Mouse (Mus musculus): Measurements from ENCODE around the gene Tuba1b.

The Tuba1b gene

DNA sequence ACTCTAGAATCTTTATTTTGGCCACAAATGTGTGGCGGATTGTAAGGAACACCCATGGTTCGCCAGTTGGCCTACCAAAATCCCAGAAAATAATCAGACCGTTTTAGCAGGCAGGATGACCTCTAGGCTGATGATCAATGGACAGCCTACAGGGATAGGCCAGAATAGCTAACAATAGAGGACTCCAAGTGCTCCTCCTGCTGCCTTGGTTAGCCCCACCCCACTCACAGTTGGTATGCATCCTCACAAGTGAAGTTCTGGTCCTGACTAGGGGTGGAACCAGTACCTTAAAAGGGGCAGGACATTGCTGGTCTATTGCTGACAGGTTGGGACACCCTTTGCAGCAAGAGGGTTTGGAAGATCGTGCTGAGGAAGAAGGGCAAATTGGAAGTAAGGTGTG is 41.3 kb downstream of the Tuba1b start:
- in situ Hi-C loops (cut with MboI; ENCODE audit: low sequenced_read_pairs) = no loop called here

DNA sequence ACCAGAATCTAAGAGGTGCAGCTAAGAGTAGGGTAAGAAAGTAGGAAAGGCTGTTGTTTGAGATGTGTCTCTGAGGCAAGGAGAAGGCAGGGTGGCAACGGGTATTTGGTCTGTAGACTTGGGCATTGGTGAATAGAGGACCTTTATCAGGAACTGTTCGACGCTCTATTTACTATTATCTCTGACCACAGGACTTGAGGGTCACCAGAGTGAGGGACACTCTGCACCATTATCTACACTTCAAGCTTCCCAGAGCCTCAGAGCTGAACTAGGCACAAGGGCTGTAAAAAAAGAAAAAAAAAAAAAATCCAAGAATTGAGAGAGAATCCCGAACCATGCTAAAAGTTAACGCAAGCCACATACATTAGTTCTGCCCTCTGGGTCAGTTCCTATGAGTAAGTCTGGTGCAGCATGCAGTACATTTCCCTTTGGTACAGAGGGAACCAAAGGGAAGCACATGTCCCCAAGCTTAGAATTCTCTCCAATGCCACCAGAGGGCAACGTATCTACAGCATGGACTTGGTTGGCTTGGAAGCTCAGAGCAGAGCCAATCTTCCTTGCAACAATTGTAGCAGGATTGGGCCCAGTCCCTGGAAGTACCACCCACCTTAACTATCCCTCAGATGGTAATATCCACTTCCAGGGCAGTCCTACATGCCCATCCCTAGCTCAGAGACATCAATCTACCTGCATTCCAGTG is 42.3 kb downstream of the Tuba1b start:
- in situ Hi-C loops (cut with MboI; ENCODE audit: low sequenced_read_pairs) = no loop called here

DNA sequence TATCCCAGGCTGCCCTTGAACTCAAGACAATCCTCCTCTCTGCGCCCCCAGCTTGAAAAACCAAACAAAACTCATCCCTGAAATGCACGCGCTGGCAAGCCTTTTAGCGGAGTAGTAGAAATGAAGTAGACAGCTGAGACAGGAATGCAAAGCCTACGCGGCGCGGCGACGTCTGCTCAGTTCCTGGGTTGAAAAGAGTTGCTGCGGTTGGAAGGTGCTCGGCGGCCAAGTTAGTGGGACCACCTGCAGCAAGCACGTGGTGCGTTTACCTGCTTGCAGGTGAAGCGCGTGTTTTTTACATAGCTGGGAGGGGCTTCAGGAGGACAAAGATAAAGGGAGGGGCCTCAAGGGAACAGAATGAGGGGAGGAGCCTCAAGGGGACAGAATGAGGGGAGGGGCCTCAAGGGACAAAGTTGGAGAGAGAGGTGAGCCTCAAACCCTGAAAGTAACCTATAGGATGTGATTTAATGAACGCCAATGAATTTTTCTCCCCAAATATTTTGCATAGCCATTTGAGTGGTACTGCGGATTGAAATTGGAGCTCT is 43.1 kb downstream of the Tuba1b start:
- in situ Hi-C loops (cut with MboI; ENCODE audit: low sequenced_read_pairs) = no loop called here

DNA sequence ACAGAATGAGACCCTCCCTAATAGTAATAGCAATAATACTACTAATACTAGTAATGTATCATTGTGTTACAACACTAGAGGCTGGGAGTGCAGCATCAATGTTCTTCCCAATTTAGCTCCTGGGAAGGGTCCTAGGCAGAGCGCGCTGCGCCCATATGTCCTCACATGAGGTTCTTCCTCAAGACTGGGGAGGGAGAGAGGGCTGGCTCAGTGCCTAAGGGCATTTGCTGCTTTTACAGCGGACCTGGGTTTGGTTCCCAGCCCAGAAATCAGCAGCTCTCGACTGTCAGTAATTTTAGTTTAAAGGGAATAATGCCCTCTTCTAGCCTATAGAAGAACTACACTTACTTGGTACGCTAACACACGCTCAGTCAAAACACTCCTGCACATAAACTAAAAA is 46.8 kb downstream of the Tuba1b start:
- in situ Hi-C loops (cut with MboI; ENCODE audit: low sequenced_read_pairs) = no loop called here

DNA sequence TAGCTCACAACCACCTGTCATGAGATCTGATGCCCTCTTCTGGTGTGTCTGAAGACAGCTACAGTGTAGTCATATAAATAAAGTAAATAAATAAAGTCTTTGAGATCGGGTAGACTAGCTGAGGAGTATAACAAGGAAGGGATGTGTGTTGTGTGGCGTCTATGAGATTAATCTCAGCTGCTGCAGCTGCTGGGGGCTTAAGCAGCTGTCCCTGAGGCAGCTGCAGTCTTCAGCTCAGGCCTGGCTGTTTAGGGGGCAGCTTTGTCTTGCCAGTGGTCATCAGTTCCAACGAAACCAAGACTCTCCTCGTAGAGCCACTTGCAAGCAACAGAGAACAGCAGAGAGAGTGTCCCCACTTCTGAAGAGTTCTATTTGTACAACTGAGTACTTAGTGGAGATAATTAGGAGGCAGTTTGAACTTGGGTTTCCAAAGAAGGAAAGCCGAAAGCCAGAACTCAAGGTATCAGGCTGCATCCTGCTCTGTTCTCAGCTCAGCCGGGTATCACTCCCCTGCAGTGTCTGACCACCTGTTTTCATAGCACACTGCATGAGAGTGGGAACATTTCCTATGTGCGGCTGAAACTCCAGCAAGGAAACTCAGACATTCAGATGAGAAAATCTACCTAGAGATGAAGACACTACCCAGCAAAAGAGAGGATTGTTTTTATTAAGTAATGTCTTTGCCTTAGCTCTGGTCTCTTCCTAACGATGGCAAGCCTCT is 47.5 kb downstream of the Tuba1b start:
- in situ Hi-C loops (cut with MboI; ENCODE audit: low sequenced_read_pairs) = no loop called here

DNA sequence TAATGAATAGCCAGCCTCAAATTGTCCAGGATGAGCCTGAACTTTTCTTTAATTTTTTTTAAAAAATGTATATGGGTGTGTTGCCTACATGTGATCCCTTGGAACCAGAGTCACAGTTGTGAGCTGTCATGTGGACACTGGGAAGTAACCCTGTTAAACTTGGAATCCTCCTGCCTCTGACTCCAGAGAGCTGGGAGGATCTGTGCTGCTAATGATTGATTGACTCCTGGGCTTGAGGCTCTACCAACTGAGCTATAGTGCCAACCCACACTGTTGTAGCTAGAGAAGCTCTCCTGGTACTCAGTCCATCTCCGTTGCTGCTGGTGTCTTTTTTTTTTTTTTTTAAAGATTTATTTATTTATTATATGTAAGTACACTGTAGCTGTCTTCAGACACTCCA is 50.3 kb downstream of the Tuba1b start:
- in situ Hi-C loops (cut with MboI; ENCODE audit: low sequenced_read_pairs) = no loop called here

DNA sequence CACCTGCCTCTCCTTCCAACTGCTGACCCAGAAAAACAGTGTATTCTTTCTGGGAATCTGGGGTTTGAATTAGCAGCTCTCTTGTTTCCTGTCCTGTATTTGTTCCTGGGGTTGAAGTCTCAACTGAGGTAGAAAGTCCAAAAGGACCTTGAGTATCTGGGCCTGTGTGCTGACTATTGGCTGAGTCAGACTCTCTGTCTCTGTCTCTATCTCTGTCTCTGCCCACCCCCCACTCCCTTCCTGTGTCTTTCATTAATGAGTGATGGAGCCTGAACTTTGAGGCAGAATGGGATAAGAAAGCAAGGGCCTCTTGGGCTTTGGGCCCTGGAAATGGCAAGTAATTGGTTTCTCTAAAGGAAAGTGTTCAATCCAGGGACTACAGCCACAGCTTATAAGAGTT is 50.7 kb downstream of the Tuba1b start:
- in situ Hi-C loops (cut with MboI; ENCODE audit: low sequenced_read_pairs) = no loop called here

DNA sequence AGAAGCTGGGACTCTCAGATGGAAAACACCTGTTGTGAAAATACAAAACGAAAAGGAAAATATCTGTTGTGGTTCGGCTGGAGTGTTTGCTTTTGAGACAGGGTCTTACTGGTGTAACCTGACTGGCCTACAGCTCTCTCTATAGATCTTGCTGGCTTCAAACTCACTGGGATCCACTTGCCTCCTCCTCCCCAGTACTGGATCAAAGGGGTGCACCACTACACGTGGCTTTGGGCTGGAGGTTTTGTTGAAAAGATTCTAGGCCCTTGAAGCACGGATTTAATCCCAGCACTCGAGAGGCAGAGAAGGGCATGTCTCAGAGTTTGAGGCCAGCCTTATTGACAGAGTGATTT is 52.7 kb downstream of the Tuba1b start:
- in situ Hi-C loops (cut with MboI; ENCODE audit: low sequenced_read_pairs) = no loop called here

Data from CH12F3 (cell line).